Mouse (Mus musculus): ENCODE data around the gene Il20rb. TPM values are rescaled to one million over a fixed set of nuclear protein-coding genes. Genes with fewer than 3 reads are reported as not detected.

Il20rb gene
- 8.0 and 8.3 TPM in 2 replicates for polyA plus RNA-seq (2012; rRNA removed)

GRCm38 (mm10) chr9:100486431-100486830, at the start of gene Il20rb:
Gene Il20rb (minus strand): TSS chr9:100486788.
- Histone ChIP-seq H3K4me3 (ENCODE audit: control insufficient read depth, insufficient read depth, low read length) (no peak within 1 kb of the TSS), H3K27ac (ENCODE audit: control insufficient read depth, insufficient read depth, low read length) (no peak within 1 kb of the TSS), H3K36me3 (ENCODE audit: control insufficient read depth, insufficient read depth, low read length) (no peaks in the 10 kb centered on the region), H3K27me3 (ENCODE audit: control insufficient read depth, insufficient read depth, low read length) (no peaks in the 10 kb centered on the region), H3K4me1 (replicated peaks; ENCODE audit: control insufficient read depth, insufficient read depth, low read length) (no peaks in the 10 kb centered on the region)
- 92% methylated on average over 5 of the region's 5 CpGs for WGBS
- no peak for DNase-seq
- TF ChIP-seq POLR2A (IDR thresholded peaks at IDR 0.05; ENCODE audit: control insufficient read depth, extremely low read depth, insufficient read depth, low read length, poor library complexity) = no peak

DNA sequence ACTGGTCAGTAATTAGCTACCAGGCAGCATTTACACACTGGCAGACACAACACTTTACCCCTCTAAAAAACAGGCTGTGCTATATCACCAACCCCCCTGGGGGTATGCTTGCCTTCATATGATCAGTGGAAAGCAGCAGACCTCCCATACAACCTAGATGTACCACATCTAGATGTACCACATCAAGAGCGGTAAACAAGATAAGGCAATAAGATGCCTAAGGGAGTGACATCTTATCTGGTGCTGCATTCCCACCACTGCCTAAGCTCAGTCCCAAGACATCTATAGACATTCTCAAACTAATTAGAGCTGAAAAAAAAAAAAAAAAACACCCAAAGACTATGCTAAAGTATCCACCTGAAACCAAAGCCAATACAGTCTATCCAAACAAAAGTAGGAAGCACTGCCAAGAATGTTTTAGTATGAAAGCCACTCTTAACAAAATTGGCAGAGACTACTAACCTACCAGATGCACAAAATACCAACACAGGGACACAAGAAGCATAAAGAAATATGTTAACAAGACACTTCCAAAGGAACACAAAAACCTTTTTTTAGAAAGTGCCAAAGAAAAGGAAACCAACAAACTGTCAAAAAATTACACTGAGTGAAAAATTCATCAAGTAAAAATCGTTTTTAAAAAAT, 49.2 kb upstream of the Il20rb start:
- peaks cover 8% of the 10 kb centered on the region for H3K4me1 ChIP-seq (replicated peaks; ENCODE audit: control insufficient read depth, insufficient read depth, low read length)
- H3K27ac ChIP-seq (ENCODE audit: control insufficient read depth, insufficient read depth, low read length) = no peak overlapping the region
- 62% methylated on average over 2 of the region's 2 CpGs for WGBS
- no peak overlapping the region for H3K4me3 ChIP-seq (ENCODE audit: control insufficient read depth, insufficient read depth, low read length)
- TF ChIP-seq CTCF (IDR thresholded peaks at IDR 0.05; ENCODE audit: borderline replicate concordance, control insufficient read depth, extremely low read depth, insufficient read depth, low read length, poor library complexity) (no peak), POLR2A (IDR thresholded peaks at IDR 0.05; ENCODE audit: control insufficient read depth, extremely low read depth, insufficient read depth, low read length, poor library complexity) (no peak)
- no peak for DNase-seq
- H3K27me3 ChIP-seq (ENCODE audit: control insufficient read depth, insufficient read depth, low read length) = no peaks in the 10 kb centered on the region
- H3K36me3 ChIP-seq (ENCODE audit: control insufficient read depth, insufficient read depth, low read length) = no peaks in the 10 kb centered on the region

DNA sequence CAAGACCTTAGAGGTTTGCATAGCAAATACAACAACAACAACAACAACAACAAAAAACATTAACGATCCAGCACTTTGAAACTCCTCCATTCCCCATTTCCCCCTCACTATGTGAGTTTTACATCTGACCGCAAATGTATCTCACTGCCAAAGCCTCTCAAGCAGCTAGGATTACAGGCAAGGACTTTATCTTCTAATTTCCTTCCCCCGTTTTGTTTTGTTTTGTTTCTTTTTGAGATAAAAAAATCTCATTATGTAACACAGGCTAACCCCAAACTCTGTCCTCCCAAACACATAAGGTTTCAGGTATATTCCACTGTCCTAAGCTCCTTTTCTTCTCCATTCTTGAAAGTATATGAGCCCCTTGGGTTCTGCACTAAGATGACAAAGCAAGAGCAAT, 48.1 kb upstream of the Il20rb start:
- Histone ChIP-seq H3K4me1 (replicated peaks; ENCODE audit: control insufficient read depth, insufficient read depth, low read length) (peaks cover 8% of the 10 kb centered on the region), H3K4me3 (ENCODE audit: control insufficient read depth, insufficient read depth, low read length) (no peak overlapping the region), H3K27ac (ENCODE audit: control insufficient read depth, insufficient read depth, low read length) (no peak overlapping the region), H3K36me3 (ENCODE audit: control insufficient read depth, insufficient read depth, low read length) (no peaks in the 10 kb centered on the region), H3K27me3 (ENCODE audit: control insufficient read depth, insufficient read depth, low read length) (no peaks in the 10 kb centered on the region)
- TF ChIP-seq CTCF (IDR thresholded peaks at IDR 0.05; ENCODE audit: borderline replicate concordance, control insufficient read depth, extremely low read depth, insufficient read depth, low read length, poor library complexity) = no peak
- TF ChIP-seq POLR2A (IDR thresholded peaks at IDR 0.05; ENCODE audit: control insufficient read depth, extremely low read depth, insufficient read depth, low read length, poor library complexity) = no peak
- WGBS = 92% methylated on average over 3 of the region's 3 CpGs
- DNase-seq = no peak

DNA sequence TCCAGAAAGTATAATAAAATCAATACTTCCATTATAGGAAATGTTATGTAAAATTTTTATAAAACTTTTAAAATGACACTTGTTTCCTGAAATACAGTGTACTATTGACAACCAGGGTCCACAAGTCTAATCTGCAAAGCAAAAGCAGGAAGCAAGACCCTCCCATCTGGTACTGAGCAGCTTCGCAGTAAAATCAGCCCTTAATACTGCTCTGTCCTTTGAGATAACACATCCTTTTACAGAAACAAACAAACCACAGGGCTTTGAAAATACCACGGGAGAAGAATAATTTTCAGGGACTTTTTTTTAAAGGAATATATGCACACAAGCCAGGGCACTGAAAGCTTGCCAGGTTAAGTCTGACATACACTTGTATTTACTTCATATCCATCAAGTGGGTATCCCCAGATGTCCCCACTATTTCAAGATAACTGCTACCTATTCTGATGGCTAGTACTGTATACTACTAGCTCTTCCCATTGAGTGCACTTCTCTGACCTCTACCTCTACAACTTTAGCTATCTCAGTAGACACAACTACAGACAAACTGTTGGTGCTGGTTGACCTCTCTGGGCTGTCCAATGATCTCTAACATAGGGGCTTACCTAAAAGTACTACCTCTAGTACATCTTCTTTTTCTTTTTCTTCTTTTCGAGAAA, 46.4 kb upstream of the Il20rb start:
- Histone ChIP-seq H3K36me3 (ENCODE audit: control insufficient read depth, insufficient read depth, low read length) (no peaks in the 10 kb centered on the region), H3K4me1 (replicated peaks; ENCODE audit: control insufficient read depth, insufficient read depth, low read length) (peaks cover 8% of the 10 kb centered on the region), H3K27me3 (ENCODE audit: control insufficient read depth, insufficient read depth, low read length) (no peaks in the 10 kb centered on the region), H3K4me3 (ENCODE audit: control insufficient read depth, insufficient read depth, low read length) (no peak overlapping the region), H3K27ac (ENCODE audit: control insufficient read depth, insufficient read depth, low read length) (no peak overlapping the region)
- DNase-seq = no peak
- WGBS = 42% methylated on average over 3 of the region's 3 CpGs
- TF ChIP-seq POLR2A (IDR thresholded peaks at IDR 0.05; ENCODE audit: control insufficient read depth, extremely low read depth, insufficient read depth, low read length, poor library complexity) (no peak), CTCF (IDR thresholded peaks at IDR 0.05; ENCODE audit: borderline replicate concordance, control insufficient read depth, extremely low read depth, insufficient read depth, low read length, poor library complexity) (no peak)

- no peak overlapping the region for H3K4me3 ChIP-seq (ENCODE audit: control insufficient read depth, insufficient read depth, low read length)
- WGBS = 37% methylated on average over 1 of the region's 1 CpGs
- no peak overlapping the region for H3K27ac ChIP-seq (ENCODE audit: control insufficient read depth, insufficient read depth, low read length)
- TF ChIP-seq CTCF (IDR thresholded peaks at IDR 0.05; ENCODE audit: borderline replicate concordance, control insufficient read depth, extremely low read depth, insufficient read depth, low read length, poor library complexity) (no peak), POLR2A (IDR thresholded peaks at IDR 0.05; ENCODE audit: control insufficient read depth, extremely low read depth, insufficient read depth, low read length, poor library complexity) (no peak)
- H3K4me1 ChIP-seq (replicated peaks; ENCODE audit: control insufficient read depth, insufficient read depth, low read length) = peaks cover 5% of the 10 kb centered on the region
- DNase-seq = no peak
- H3K36me3 ChIP-seq (ENCODE audit: control insufficient read depth, insufficient read depth, low read length) = no peaks in the 10 kb centered on the region
- no peaks in the 10 kb centered on the region for H3K27me3 ChIP-seq (ENCODE audit: control insufficient read depth, insufficient read depth, low read length)
Observed at GRCm38 (mm10) chr9:100531296-100531695, 44.7 kb upstream of the Il20rb start.

GRCm38 (mm10) chr9:100525225-100525624, 38.6 kb upstream of the Il20rb start:
- Histone ChIP-seq H3K27ac (ENCODE audit: control insufficient read depth, insufficient read depth, low read length) (no peak overlapping the region), H3K36me3 (ENCODE audit: control insufficient read depth, insufficient read depth, low read length) (no peaks in the 10 kb centered on the region), H3K4me3 (ENCODE audit: control insufficient read depth, insufficient read depth, low read length) (no peak overlapping the region), H3K27me3 (ENCODE audit: control insufficient read depth, insufficient read depth, low read length) (no peaks in the 10 kb centered on the region), H3K4me1 (replicated peaks; ENCODE audit: control insufficient read depth, insufficient read depth, low read length) (peaks cover 3% of the 10 kb centered on the region)
- no peak for DNase-seq
- TF ChIP-seq POLR2A (IDR thresholded peaks at IDR 0.05; ENCODE audit: control insufficient read depth, extremely low read depth, insufficient read depth, low read length, poor library complexity) = no peak
- no peak for TF ChIP-seq CTCF (IDR thresholded peaks at IDR 0.05; ENCODE audit: borderline replicate concordance, control insufficient read depth, extremely low read depth, insufficient read depth, low read length, poor library complexity)
- 58% methylated on average over 2 of the region's 2 CpGs for WGBS

Measured in thymus, adult 2 months (tissue).